Mouse (Mus musculus): ENCODE measurements around the gene Zfp866. TPM values are rescaled to one million over a fixed set of nuclear protein-coding genes. Genes with fewer than 3 reads are reported as not detected.

Zfp866 gene
- total and polyA plus RNA-seq, 3 experiments: 11.7 to 12.3 TPM; not detected in 1

- TF ChIP-seq RCOR1 (IDR thresholded peaks at IDR 0.05; ENCODE audit: low read depth, low read length): peak; percentile 73
- TF ChIP-seq MXI1 (IDR thresholded peaks at IDR 0.05; ENCODE audit: low read depth, low read length): peak; percentile 72; the same call in 1 of the 2 replicates
Observed at GRCm38 (mm10) chr8:69832298-69832853, 41.4 kb upstream of the Zfp866 start, which contains the start of gene Pbx4 (continued).

- no peak for DNase-seq (ENCODE audit: low read depth, low spot score)
- peaks cover 0 to 3% of the 10 kb centered on the region in 2 experiments; a peak in 1 of 4 replicates for H3K36me3 ChIP-seq (ENCODE audit: control insufficient read depth in 1 of 2, insufficient read depth in 2 of 2, low read length in 2 of 2)
- no peak overlapping the region for H3K9ac ChIP-seq (ENCODE audit: control insufficient read depth, low read depth, low read length, poor library complexity, severe bottlenecking)
- no peak overlapping the region for H3K27ac ChIP-seq (ENCODE audit: control insufficient read depth, low read depth, low read length)
- no peak overlapping the region for H3K4me3 ChIP-seq (ENCODE audit: control insufficient read depth in 1 of 2, insufficient read depth in 1 of 2, low read depth in 2 of 2, low read length in 2 of 2)
- H3K4me1 ChIP-seq (ENCODE audit: control insufficient read depth in 1 of 2, insufficient read depth in 2 of 2, low read length in 2 of 2): peaks cover 6 to 11% of the 10 kb centered on the region in 2 experiments; a peak in 3 of 4 replicates
- H3K9me3 ChIP-seq (replicated peaks; ENCODE audit: insufficient read depth, low read length): no peaks in the 10 kb centered on the region
- no peaks in the 10 kb centered on the region for H3K27me3 ChIP-seq (ENCODE audit: control insufficient read depth in 1 of 2, insufficient read depth in 2 of 2, low read length in 2 of 2)
- no peaks in the 10 kb centered on the region; the same call in 1 of the 2 replicates for H3K79me2 ChIP-seq (ENCODE audit: control insufficient read depth, insufficient read depth, low read length, poor library complexity)
- TF ChIP-seq ETS1 (IDR thresholded peaks at IDR 0.05; ENCODE audit: low read depth, low read length) (no peak), KAT2A (conservative IDR thresholded peaks at IDR 0.05; ENCODE audit: low read depth, low read length) (no peak), POLR2A (IDR thresholded peaks at IDR 0.05; ENCODE audit: control insufficient read depth in 1 of 2, insufficient read depth in 1 of 2, low read depth in 1 of 2, low read length in 2 of 2, poor library complexity in 1 of 2) (no peak), NRF1 (IDR thresholded peaks at IDR 0.05; ENCODE audit: insufficient read depth, low read depth, low read length, poor library complexity, severe bottlenecking) (no peak), MAX (IDR thresholded peaks at IDR 0.05; ENCODE audit: low read length) (no peak), TBP (IDR thresholded peaks at IDR 0.05; ENCODE audit: low read depth, low read length) (no peak), ELF1 (IDR thresholded peaks at IDR 0.05; ENCODE audit: low read depth, low read length) (no peak), MXI1 (IDR thresholded peaks at IDR 0.05; ENCODE audit: low read depth, low read length) (no peak), GATA1 (IDR thresholded peaks at IDR 0.05; ENCODE audit: low read depth, low read length) (no peak), CHD2 (IDR thresholded peaks at IDR 0.05; ENCODE audit: low read length) (no peak), ZMIZ1 (IDR thresholded peaks at IDR 0.05; ENCODE audit: low read depth, low read length) (no peak), MAFK (IDR thresholded peaks at IDR 0.05; ENCODE audit: borderline replicate concordance, low read depth, low read length) (no peak), MAZ (IDR thresholded peaks at IDR 0.05; ENCODE audit: low read depth, low read length) (no peak)
Observed at GRCm38 (mm10) chr8:69826371-69826770, 35.4 kb upstream of the Zfp866 start.

GRCm38 (mm10) chr8:69822386-69823191, 31.6 kb upstream of the Zfp866 start, which contains the start of gene Lpar2:
TSS of gene Lpar2 (plus strand) at chr8:69822429.
- Histone ChIP-seq H3K9me3 (replicated peaks; ENCODE audit: insufficient read depth, low read length) (no peaks in the 10 kb centered on the region), H3K4me1 (ENCODE audit: control insufficient read depth in 1 of 2, insufficient read depth in 2 of 2, low read length in 2 of 2) (0 out of 4 replicates have a peak, but pooled peaks cover 0 to 2% of the 10 kb centered on the region in 2 experiments), H3K27ac (ENCODE audit: control insufficient read depth, low read depth, low read length) (peak within 1 kb of the TSS; percentile 16; the same call in 1 of the 2 replicates), H3K9ac (ENCODE audit: control insufficient read depth, low read depth, low read length, poor library complexity, severe bottlenecking) (peak within 1 kb of the TSS; percentile 55), H3K36me3 (ENCODE audit: control insufficient read depth in 1 of 2, insufficient read depth in 2 of 2, low read length in 2 of 2) (no peaks in the 10 kb centered on the region; a peak in 1 of 4 replicates), H3K27me3 (ENCODE audit: control insufficient read depth in 1 of 2, insufficient read depth in 2 of 2, low read length in 2 of 2) (no peaks in the 10 kb centered on the region), H3K4me3 (ENCODE audit: control insufficient read depth in 1 of 2, insufficient read depth in 1 of 2, low read depth in 2 of 2, low read length in 2 of 2) (peak within 1 kb of the TSS; percentile 45 to 60), H3K79me2 (ENCODE audit: control insufficient read depth, insufficient read depth, low read length, poor library complexity) (no peaks in the 10 kb centered on the region; the same call in 1 of the 2 replicates)
- peak; percentile 49 for DNase-seq (ENCODE audit: low read depth, low spot score)
- TF ChIP-seq NRF1 (IDR thresholded peaks at IDR 0.05; ENCODE audit: insufficient read depth, low read depth, low read length, poor library complexity, severe bottlenecking) (no peak), ETS1 (IDR thresholded peaks at IDR 0.05; ENCODE audit: low read depth, low read length) (no peak), ELF1 (IDR thresholded peaks at IDR 0.05; ENCODE audit: low read depth, low read length) (no peak), USF2 (IDR thresholded peaks at IDR 0.05; ENCODE audit: borderline replicate concordance in 1 of 2, insufficient read depth in 1 of 2, low read depth in 1 of 2, low read length in 2 of 2) (no peak), MAX (IDR thresholded peaks at IDR 0.05; ENCODE audit: low read length) (no peak), POLR2AphosphoS5 (IDR thresholded peaks at IDR 0.05; ENCODE audit: borderline replicate concordance, low read depth, low read length) (no peak), KAT2A (conservative IDR thresholded peaks at IDR 0.05; ENCODE audit: low read depth, low read length) (no peak), UBTF (IDR thresholded peaks at IDR 0.05; ENCODE audit: borderline replicate concordance, insufficient read depth, low read depth, low read length) (no peak), MYB (IDR thresholded peaks at IDR 0.05; ENCODE audit: low read depth, low read length) (no peak), E2F4 (IDR thresholded peaks at IDR 0.05; ENCODE audit: borderline replicate concordance, low read depth, low read length) (no peak), CHD1 (IDR thresholded peaks at IDR 0.05; ENCODE audit: low read depth, low read length) (no peak), POLR2AphosphoS2 (IDR thresholded peaks at IDR 0.05; ENCODE audit: low read length) (no peak), MEF2A (IDR thresholded peaks at IDR 0.05; ENCODE audit: extremely low read depth, insufficient replicate concordance, low read depth, low read length, poor library complexity, severe bottlenecking) (no peak), USF1 (IDR thresholded peaks at IDR 0.05; ENCODE audit: low read depth, low read length) (no peak), ZNF384 (IDR thresholded peaks at IDR 0.05; ENCODE audit: low read depth, low read length) (no peak), SMC3 (IDR thresholded peaks at IDR 0.05; ENCODE audit: low read depth, low read length) (no peak)

Measured in MEL (cell line).